Mouse (Mus musculus): Measurements from ENCODE around the gene Lgals1. TPM values are rescaled to one million over a fixed set of nuclear protein-coding genes. Genes with fewer than 3 reads are reported as not detected.

Lgals1 gene
- 163 TPM for polyA plus RNA-seq (2015; fragmentation: Illumina TruSeq; extraction: RNeasy Lipid Tissue Mini Kit (QIAGEN cat#74804); ENCODE audit: insufficient read depth, low read depth, low replicate concordance)

GRCm38 (mm10) chr15:78926021-78926919, at the start of gene Lgals1:
Gene Lgals1, plus strand, starts transcription at chr15:78926725.

GRCm38 (mm10) chr15:78876991-78877809, 49.3 kb upstream of the Lgals1 start, which contains the start of gene Gga1:
Gene Gga1, plus strand, starts transcription at chr15:78877190.

GRCm38 (mm10) chr15:78899409-78899739, 27.2 kb upstream of the Lgals1 start, which contains the start of gene Gm49510:
Gene Gm49510, plus strand, starts transcription at chr15:78899667.

GRCm38 (mm10) chr15:78899740-78900584, 26.6 kb upstream of the Lgals1 start, which contains the start of gene Sh3bp1:
Gene Sh3bp1, plus strand, starts transcription at chr15:78899768.

GRCm38 (mm10) chr15:78913632-78914090, 12.9 kb upstream of the Lgals1 start, which contains the start of gene Pdxp:
Gene Pdxp, plus strand, starts transcription at chr15:78913919.

GRCm38 (mm10) chr15:78934784-78935320, 8.3 kb downstream of the Lgals1 start, which contains the start of gene Nol12:
Gene Nol12, plus strand, starts transcription at chr15:78934933.

GRCm38 (mm10) chr15:78947657-78948056, 21.1 kb downstream of the Lgals1 start, which contains the start of gene Triobp:
Gene Triobp, plus strand, starts transcription at chr15:78947724.

Other genes starting within 250 kb of the Lgals1 start
- gene Elfn2, start 208.0 kb upstream of the Lgals1 start, polyA plus RNA-seq (2015; fragmentation: Illumina TruSeq; extraction: RNeasy Lipid Tissue Mini Kit (QIAGEN cat#74804); ENCODE audit: insufficient read depth, low read depth, low replicate concordance), result not detected
- 5.7 TPM for gene Mfng, start 153.2 kb upstream of the Lgals1 start, polyA plus RNA-seq (2015; fragmentation: Illumina TruSeq; extraction: RNeasy Lipid Tissue Mini Kit (QIAGEN cat#74804); ENCODE audit: insufficient read depth, low read depth, low replicate concordance)
- 11.2 TPM for gene Card10, start 123.7 kb upstream of the Lgals1 start, polyA plus RNA-seq (2015; fragmentation: Illumina TruSeq; extraction: RNeasy Lipid Tissue Mini Kit (QIAGEN cat#74804); ENCODE audit: insufficient read depth, low read depth, low replicate concordance)
- gene Cdc42ep1, start 84.1 kb upstream of the Lgals1 start, polyA plus RNA-seq (2015; fragmentation: Illumina TruSeq; extraction: RNeasy Lipid Tissue Mini Kit (QIAGEN cat#74804); ENCODE audit: insufficient read depth, low read depth, low replicate concordance), result 26.1 TPM
- gene Lgals2, start 71.2 kb upstream of the Lgals1 start, polyA plus RNA-seq (2015; fragmentation: Illumina TruSeq; extraction: RNeasy Lipid Tissue Mini Kit (QIAGEN cat#74804); ENCODE audit: insufficient read depth, low read depth, low replicate concordance), result 2.3 TPM
- 14.9 TPM for gene Gga1, start 49.5 kb upstream of the Lgals1 start, polyA plus RNA-seq (2015; fragmentation: Illumina TruSeq; extraction: RNeasy Lipid Tissue Mini Kit (QIAGEN cat#74804); ENCODE audit: insufficient read depth, low read depth, low replicate concordance)
- not detected for gene Gm49510, start 27.1 kb upstream of the Lgals1 start, polyA plus RNA-seq (2015; fragmentation: Illumina TruSeq; extraction: RNeasy Lipid Tissue Mini Kit (QIAGEN cat#74804); ENCODE audit: insufficient read depth, low read depth, low replicate concordance)
- 4.2 TPM for gene Sh3bp1, start 27.0 kb upstream of the Lgals1 start, polyA plus RNA-seq (2015; fragmentation: Illumina TruSeq; extraction: RNeasy Lipid Tissue Mini Kit (QIAGEN cat#74804); ENCODE audit: insufficient read depth, low read depth, low replicate concordance)
- gene Pdxp, start 12.8 kb upstream of the Lgals1 start, polyA plus RNA-seq (2015; fragmentation: Illumina TruSeq; extraction: RNeasy Lipid Tissue Mini Kit (QIAGEN cat#74804); ENCODE audit: insufficient read depth, low read depth, low replicate concordance), result 0.81 TPM
- gene Nol12, start 8.2 kb downstream of the Lgals1 start, polyA plus RNA-seq (2015; fragmentation: Illumina TruSeq; extraction: RNeasy Lipid Tissue Mini Kit (QIAGEN cat#74804); ENCODE audit: insufficient read depth, low read depth, low replicate concordance), result 14.1 TPM
- 12.3 TPM for gene Triobp, start 21.0 kb downstream of the Lgals1 start, polyA plus RNA-seq (2015; fragmentation: Illumina TruSeq; extraction: RNeasy Lipid Tissue Mini Kit (QIAGEN cat#74804); ENCODE audit: insufficient read depth, low read depth, low replicate concordance)
- gene H1f0, start 101.7 kb downstream of the Lgals1 start, polyA plus RNA-seq (2015; fragmentation: Illumina TruSeq; extraction: RNeasy Lipid Tissue Mini Kit (QIAGEN cat#74804); ENCODE audit: insufficient read depth, low read depth, low replicate concordance), result 47.5 TPM
- gene Galr3, start 115.2 kb downstream of the Lgals1 start, polyA plus RNA-seq (2015; fragmentation: Illumina TruSeq; extraction: RNeasy Lipid Tissue Mini Kit (QIAGEN cat#74804); ENCODE audit: insufficient read depth, low read depth, low replicate concordance), result 1.4 TPM
- gene Ankrd54, start 136.2 kb downstream of the Lgals1 start, polyA plus RNA-seq (2015; fragmentation: Illumina TruSeq; extraction: RNeasy Lipid Tissue Mini Kit (QIAGEN cat#74804); ENCODE audit: insufficient read depth, low read depth, low replicate concordance), result 9.9 TPM
- 26.9 TPM for gene Eif3l, start 148.5 kb downstream of the Lgals1 start, polyA plus RNA-seq (2015; fragmentation: Illumina TruSeq; extraction: RNeasy Lipid Tissue Mini Kit (QIAGEN cat#74804); ENCODE audit: insufficient read depth, low read depth, low replicate concordance)
- gene Micall1, start 182.2 kb downstream of the Lgals1 start, polyA plus RNA-seq (2015; fragmentation: Illumina TruSeq; extraction: RNeasy Lipid Tissue Mini Kit (QIAGEN cat#74804); ENCODE audit: insufficient read depth, low read depth, low replicate concordance), result 10.6 TPM
- gene Polr2f, start 214.3 kb downstream of the Lgals1 start, polyA plus RNA-seq (2015; fragmentation: Illumina TruSeq; extraction: RNeasy Lipid Tissue Mini Kit (QIAGEN cat#74804); ENCODE audit: insufficient read depth, low read depth, low replicate concordance), result 30.2 TPM
- gene 1700088E04Rik, start 214.5 kb downstream of the Lgals1 start, polyA plus RNA-seq (2015; fragmentation: Illumina TruSeq; extraction: RNeasy Lipid Tissue Mini Kit (QIAGEN cat#74804); ENCODE audit: insufficient read depth, low read depth, low replicate concordance), result 5.4 TPM
- gene Sox10, start 238.5 kb downstream of the Lgals1 start, polyA plus RNA-seq (2015; fragmentation: Illumina TruSeq; extraction: RNeasy Lipid Tissue Mini Kit (QIAGEN cat#74804); ENCODE audit: insufficient read depth, low read depth, low replicate concordance), result 1.2 TPM

Data from pancreas, adult 10 weeks (tissue).